Mouse (Mus musculus) liver, embryonic 14.5 days (tissue): ENCODE results near the gene Sparcl1.

ENCODE experiments used
- CTCF ChIP-seq: IDR thresholded peaks from 2 replicates; pipeline ENCODE4 v1.5.1; 2016; ENCODE audit warnings: antibody characterized with exemption, low read depth, control low read depth
- EP300 ChIP-seq: IDR thresholded peaks from 2 replicates; pipeline ENCODE4 v1.6.1; 2016; ENCODE audit warnings: antibody characterized with exemption, low read depth

DNA sequence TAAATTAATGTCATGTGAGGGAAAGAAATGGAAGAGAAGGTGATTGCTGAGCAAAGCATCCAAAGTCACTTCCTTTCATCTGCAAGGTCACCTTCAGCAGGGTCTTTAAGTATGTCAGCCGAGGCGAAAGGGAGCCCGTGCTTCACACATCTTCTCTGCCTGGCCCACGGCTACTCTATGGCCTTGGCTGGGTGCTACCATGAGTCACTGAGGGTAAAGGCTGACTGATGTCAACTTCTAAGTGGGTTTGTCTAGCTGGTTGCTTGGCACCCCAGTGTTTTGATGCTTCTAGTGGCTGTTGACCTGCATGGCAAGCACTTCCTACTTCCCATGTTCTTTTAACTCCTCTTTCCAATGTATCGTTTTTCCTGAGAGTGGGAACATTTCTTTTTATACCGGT, 36.7 kb upstream of the Sparcl1 start:
- TF ChIP-seq CTCF, result no peak
- TF ChIP-seq EP300, result no peak
